Mouse (Mus musculus): Measurements from ENCODE around the gene Nab2. TPM values are rescaled to one million over a fixed set of nuclear protein-coding genes. Genes with fewer than 3 reads are reported as not detected.
A peak's percentile ranks its signal among the peaks of the same experiment; 100 is the strongest.

Gene Nab2
- polyA plus RNA-seq, 1 experiment from 2014 or later: 2.1 TPM

- Histone ChIP-seq H3K9me3 (ENCODE audit: control insufficient read depth, low read length) (no peaks in the 10 kb centered on the region), H3K36me3 (ENCODE audit: control insufficient read depth, insufficient read depth, low read length) (peaks cover 17% of the 10 kb centered on the region), H3K9ac (ENCODE audit: low read length) (peak overlapping the region; percentile 0; the same call in 1 of the 2 replicates), H3K4me3 (ENCODE audit: low read depth, low read length) (no peak overlapping the region), H3K4me2 (no peak overlapping the region), H3K27me3 (ENCODE audit: control insufficient read depth, insufficient read depth, low read length) (no peaks in the 10 kb centered on the region), H3K27ac (ENCODE audit: low read depth, low read length) (no peak overlapping the region), H3K4me1 (ENCODE audit: control insufficient read depth, insufficient read depth, low read length) (peaks cover 51% of the 10 kb centered on the region)
- no peak for ATAC-seq (ENCODE audit: low FRiP score)
- 45% methylated on average over 2 of the region's 2 CpGs for WGBS
- DNase-seq (ENCODE audit: low spot score, missing footprints): no peak
Measured at GRCm38 (mm10) chr10:127615034-127615374, 53.4 kb downstream of the Nab2 start.

GRCm38 (mm10) chr10:127614236-127615033 lies 53.9 kb downstream of the Nab2 start:
- H3K36me3 ChIP-seq (ENCODE audit: control insufficient read depth, insufficient read depth, low read length): peaks cover 22% of the 10 kb centered on the region
- no peaks in the 10 kb centered on the region for H3K9me3 ChIP-seq (ENCODE audit: control insufficient read depth, low read length)
- no peak overlapping the region for H3K4me3 ChIP-seq (ENCODE audit: low read depth, low read length)
- no peak overlapping the region; the same call in 1 of the 2 replicates for H3K27ac ChIP-seq (ENCODE audit: low read depth, low read length)
- 0 out of 2 replicates have a peak, but pooled peaks have one; percentile 23 for ATAC-seq (ENCODE audit: low FRiP score)
- H3K27me3 ChIP-seq (ENCODE audit: control insufficient read depth, insufficient read depth, low read length): no peaks in the 10 kb centered on the region
- H3K4me2 ChIP-seq: no peak overlapping the region
- peaks cover 48% of the 10 kb centered on the region for H3K4me1 ChIP-seq (ENCODE audit: control insufficient read depth, insufficient read depth, low read length)
- DNase-seq (ENCODE audit: low spot score, missing footprints): no peak
- 23% methylated on average over 12 of the region's 12 CpGs for WGBS
- H3K9ac ChIP-seq (ENCODE audit: low read length): peak overlapping the region; percentile 17; the same call in 1 of the 2 replicates

GRCm38 (mm10) chr10:127612079-127612775 lies 56.1 kb downstream of the Nab2 start:
- WGBS: 88% methylated on average over 14 of the region's 14 CpGs
- Histone ChIP-seq H3K36me3 (ENCODE audit: control insufficient read depth, insufficient read depth, low read length) (peaks cover 22% of the 10 kb centered on the region), H3K9me3 (ENCODE audit: control insufficient read depth, low read length) (no peaks in the 10 kb centered on the region), H3K4me3 (ENCODE audit: low read depth, low read length) (no peak overlapping the region), H3K4me2 (no peak overlapping the region), H3K27ac (ENCODE audit: low read depth, low read length) (no peak overlapping the region), H3K9ac (ENCODE audit: low read length) (no peak overlapping the region), H3K4me1 (ENCODE audit: control insufficient read depth, insufficient read depth, low read length) (peaks cover 33% of the 10 kb centered on the region), H3K27me3 (ENCODE audit: control insufficient read depth, insufficient read depth, low read length) (no peaks in the 10 kb centered on the region)
- DNase-seq (ENCODE audit: low spot score, missing footprints): no peak
- ATAC-seq (ENCODE audit: low FRiP score): no peak

Other genes with a start within 250 kb of the Nab2 start
- 0.10 and 0.14 TPM in 2 replicates for gene Stac3, start 166.9 kb downstream of the Nab2 start, polyA plus RNA-seq (2014; fragmentation: Nextera tagmentation; extraction: Ambion mirVana)
- gene Ndufa4l2, start 153.6 kb downstream of the Nab2 start, polyA plus RNA-seq (2014; fragmentation: Nextera tagmentation; extraction: Ambion mirVana): 3.6 and 5.7 TPM in 2 replicates
- gene Shmt2, start 146.1 kb downstream of the Nab2 start, polyA plus RNA-seq (2014; fragmentation: Nextera tagmentation; extraction: Ambion mirVana): 68.8 and 74.8 TPM in 2 replicates
- gene Nxph4, start 134.0 kb downstream of the Nab2 start, polyA plus RNA-seq (2014; fragmentation: Nextera tagmentation; extraction: Ambion mirVana): 19.5 and 23.6 TPM in 2 replicates
- 52.2 and 58.8 TPM in 2 replicates for gene Lrp1, start 47.4 kb downstream of the Nab2 start, polyA plus RNA-seq (2014; fragmentation: Nextera tagmentation; extraction: Ambion mirVana)
- 5.7 and 6.9 TPM in 2 replicates for gene Stat6, start 25.6 kb downstream of the Nab2 start, polyA plus RNA-seq (2014; fragmentation: Nextera tagmentation; extraction: Ambion mirVana)
- 10.0 and 10.9 TPM in 2 replicates for gene Nemp1, start 1.7 kb downstream of the Nab2 start, polyA plus RNA-seq (2014; fragmentation: Nextera tagmentation; extraction: Ambion mirVana)
- gene Myo1a, start 36.6 kb upstream of the Nab2 start, polyA plus RNA-seq (2014; fragmentation: Nextera tagmentation; extraction: Ambion mirVana): 0.41 and 0.46 TPM in 2 replicates
- gene Tac2, start 55.9 kb upstream of the Nab2 start, polyA plus RNA-seq (2014; fragmentation: Nextera tagmentation; extraction: Ambion mirVana): not detected in 2 replicates
- 7.5 and 7.6 TPM in 2 replicates for gene Zbtb39, start 71.0 kb upstream of the Nab2 start, polyA plus RNA-seq (2014; fragmentation: Nextera tagmentation; extraction: Ambion mirVana)
- 0.21 and 0.30 TPM in 2 replicates for gene Gpr182, start 83.2 kb upstream of the Nab2 start, polyA plus RNA-seq (2014; fragmentation: Nextera tagmentation; extraction: Ambion mirVana)
- not detected in 2 replicates for gene Rdh1, start 91.2 kb upstream of the Nab2 start, polyA plus RNA-seq (2014; fragmentation: Nextera tagmentation; extraction: Ambion mirVana)
- not detected in 2 replicates for gene Rdh16f1, start 91.2 kb upstream of the Nab2 start, polyA plus RNA-seq (2014; fragmentation: Nextera tagmentation; extraction: Ambion mirVana)
- 0.10 and 0.15 TPM in 2 replicates for gene Rdh9, start 107.8 kb upstream of the Nab2 start, polyA plus RNA-seq (2014; fragmentation: Nextera tagmentation; extraction: Ambion mirVana)
- not detected in 2 replicates for gene Rdh16, start 132.6 kb upstream of the Nab2 start, polyA plus RNA-seq (2014; fragmentation: Nextera tagmentation; extraction: Ambion mirVana)
- not detected in 2 replicates for gene Rdh19, start 181.4 kb upstream of the Nab2 start, polyA plus RNA-seq (2014; fragmentation: Nextera tagmentation; extraction: Ambion mirVana)
- not detected in 2 replicates for gene Rdh16f2, start 197.9 kb upstream of the Nab2 start, polyA plus RNA-seq (2014; fragmentation: Nextera tagmentation; extraction: Ambion mirVana)
- gene Rdh7, start 220.2 kb upstream of the Nab2 start, polyA plus RNA-seq (2014; fragmentation: Nextera tagmentation; extraction: Ambion mirVana): not detected in 2 replicates
- not detected in 2 replicates for gene Sdr9c7, start 229.9 kb upstream of the Nab2 start, polyA plus RNA-seq (2014; fragmentation: Nextera tagmentation; extraction: Ambion mirVana)